Comparison of ENCODE assay signal across 17 mouse cellular contexts in genomic region chr7:70342076-70342475, GRCm38 (mm10). TPM values are rescaled to one million over a fixed set of nuclear protein-coding genes. Genes with fewer than 3 reads are reported as not detected.
DNase-seq lines count a peak whose midpoint lies in the region; ATAC-seq and TF ChIP-seq lines count a peak whose summit lies in the region.
"Had no signal": no experiment of that assay in that cellular context is flagged by ENCODE, and none has a peak within 500 bp of the region (broad histone marks: within the 10 kb centered on the region; RNA-seq: fewer than 3 reads in every experiment).

No protein-coding gene starts in this region.

- H3K4me1 ChIP-seq in hindbrain, embryonic 15.5 days (replicated peaks), result peaks cover 46% of the 10 kb centered on the region
- peaks cover 30% of the 10 kb centered on the region for H3K4me1 ChIP-seq in hindbrain, embryonic 14.5 days (replicated peaks; ENCODE audit: control insufficient read depth, insufficient read depth, low read length)
- peaks cover 32% of the 10 kb centered on the region for H3K4me1 ChIP-seq in midbrain, embryonic 11.5 days (ENCODE audit: control insufficient read depth, insufficient read depth, low read length)
- H3K4me1 ChIP-seq in heart, embryonic 10.5 days, result peaks cover 25% of the 10 kb centered on the region
- no peaks in the 10 kb centered on the region for H3K4me1 ChIP-seq in cerebellum, adult 2 months (ENCODE audit: control insufficient read depth, insufficient read depth, low read length)
- H3K4me1 ChIP-seq: liver, embryonic 13.5 days had no signal

- TF ChIP-seq POLR2A in cerebellum, adult 2 months (IDR thresholded peaks at IDR 0.05; ENCODE audit: borderline replicate concordance, insufficient read depth, low read length), result no peak

- H3K4me3 ChIP-seq in hindbrain, embryonic 15.5 days, result no peak overlapping the region
- no peak overlapping the region for H3K4me3 ChIP-seq in hindbrain, embryonic 14.5 days (replicated peaks; ENCODE audit: low read length)
- H3K4me3 ChIP-seq in midbrain, embryonic 11.5 days (ENCODE audit: low read depth, low read length), result no peak overlapping the region
- H3K4me3 ChIP-seq in heart, embryonic 10.5 days, result no peak overlapping the region
- H3K4me3 ChIP-seq in cerebellum, adult 2 months (replicated peaks; ENCODE audit: insufficient read depth, low read depth, low read length), result no peak overlapping the region
- H3K4me3 ChIP-seq: liver, embryonic 13.5 days had no signal

- TF ChIP-seq CTCF in cerebellum, adult 2 months (IDR thresholded peaks at IDR 0.05; ENCODE audit: borderline replicate concordance, insufficient read depth, low read depth, low read length), result no peak

- H3K4me2 ChIP-seq in hindbrain, embryonic 15.5 days, result no peak overlapping the region
- no peak overlapping the region for H3K4me2 ChIP-seq in hindbrain, embryonic 14.5 days (replicated peaks)
- peak overlapping the region; percentile 25; the same call in 1 of the 2 replicates for H3K4me2 ChIP-seq in midbrain, embryonic 11.5 days
- H3K4me2 ChIP-seq: heart, embryonic 11.5 days; liver, embryonic 13.5 days had no signal

- no peak overlapping the region for H3K9ac ChIP-seq in hindbrain, embryonic 15.5 days
- no peak overlapping the region for H3K9ac ChIP-seq in hindbrain, embryonic 14.5 days
- H3K9ac ChIP-seq in midbrain, embryonic 11.5 days (ENCODE audit: low read length), result no peak overlapping the region
- H3K9ac ChIP-seq: liver, embryonic 13.5 days had no signal

- ATAC-seq in hindbrain, embryonic 15.5 days (ENCODE audit: low FRiP score, low read depth), result no peak
- no peak for ATAC-seq in hindbrain, embryonic 14.5 days (ENCODE audit: low FRiP score)
- no peak for ATAC-seq in midbrain, embryonic 11.5 days (ENCODE audit: low FRiP score)
- ATAC-seq: intestine, embryonic 16.5 days had no signal

- H3K9me3 ChIP-seq in hindbrain, embryonic 15.5 days, result no peaks in the 10 kb centered on the region
- no peaks in the 10 kb centered on the region for H3K9me3 ChIP-seq in hindbrain, embryonic 14.5 days (ENCODE audit: control insufficient read depth, low read length)
- no peaks in the 10 kb centered on the region for H3K9me3 ChIP-seq in midbrain, embryonic 11.5 days (ENCODE audit: control insufficient read depth, low read length)
- H3K9me3 ChIP-seq in heart, embryonic 10.5 days, result no peaks in the 10 kb centered on the region
- H3K9me3 ChIP-seq: liver, embryonic 13.5 days had no signal

- peaks cover 55% of the 10 kb centered on the region for H3K27me3 ChIP-seq in hindbrain, embryonic 15.5 days
- H3K27me3 ChIP-seq in hindbrain, embryonic 14.5 days (ENCODE audit: control insufficient read depth, insufficient read depth, low read length), result peaks cover 83% of the 10 kb centered on the region
- H3K27me3 ChIP-seq in midbrain, embryonic 11.5 days (ENCODE audit: control insufficient read depth, insufficient read depth, low read length), result peaks cover 79% of the 10 kb centered on the region
- H3K27me3 ChIP-seq in heart, embryonic 10.5 days (ENCODE audit: insufficient read depth, poor library complexity, severe bottlenecking), result peaks cover 97% of the 10 kb centered on the region
- no peaks in the 10 kb centered on the region; the same call in 1 of the 2 replicates for H3K27me3 ChIP-seq in cerebellum, adult 2 months (ENCODE audit: control insufficient read depth, insufficient read depth, low read length)

- H3K36me3 ChIP-seq in hindbrain, embryonic 15.5 days, result no peaks in the 10 kb centered on the region
- H3K36me3 ChIP-seq in hindbrain, embryonic 14.5 days (replicated peaks; ENCODE audit: control insufficient read depth, insufficient read depth), result no peaks in the 10 kb centered on the region
- H3K36me3 ChIP-seq in midbrain, embryonic 11.5 days (ENCODE audit: control insufficient read depth, insufficient read depth, low read length), result no peaks in the 10 kb centered on the region
- no peaks in the 10 kb centered on the region for H3K36me3 ChIP-seq in heart, embryonic 10.5 days
- H3K36me3 ChIP-seq: liver, embryonic 13.5 days had no signal

- DNase-seq in hindbrain, embryonic 14.5 days (ENCODE audit: low spot score), result no peak
- DNase-seq in Muller cell, postnatal 12 days (ENCODE audit: inconsistent ontology term), result peak; percentile 5
- peak; percentile 28 for DNase-seq in embryo, embryonic 9.5 days (ENCODE audit: extremely low spot score)
- no peak for DNase-seq in midbrain, embryonic 11.5 days (ENCODE audit: low spot score, missing footprints)
- no peak for DNase-seq in heart, embryonic 10.5 days (ENCODE audit: low spot score)
- no peak for DNase-seq in cerebellum, adult 2 months
- DNase-seq: adrenal gland, adult 8-10 months; cerebellum, postnatal 14 days; gastrocnemius, postnatal 14 days; kidney, postnatal 36 days; left cerebral cortex, postnatal 4 days; liver, embryonic 13.5 days; lung, postnatal 10 days; thymus, adult 18-20 months had no signal

- peak overlapping the region; percentile 41; the same call in 1 of the 2 replicates for H3K27ac ChIP-seq in hindbrain, embryonic 15.5 days (replicated peaks)
- H3K27ac ChIP-seq in hindbrain, embryonic 14.5 days, result no peak overlapping the region
- H3K27ac ChIP-seq in midbrain, embryonic 11.5 days (ENCODE audit: low read depth, low read length), result no peak overlapping the region
- no peak overlapping the region for H3K27ac ChIP-seq in heart, embryonic 10.5 days
- no peak overlapping the region for H3K27ac ChIP-seq in cerebellum, adult 2 months (ENCODE audit: insufficient read depth, low read length)
- H3K27ac ChIP-seq: liver, embryonic 13.5 days had no signal

- WGBS in hindbrain, embryonic 15.5 days, result 38% methylated on average over 2 of the region's 2 CpGs
- WGBS in hindbrain, embryonic 14.5 days, result 36% methylated on average over 2 of the region's 2 CpGs
- WGBS in midbrain, embryonic 11.5 days, result 20% methylated on average over 2 of the region's 2 CpGs
- WGBS in heart, embryonic 10.5 days, result 25% methylated on average over 2 of the region's 2 CpGs
- WGBS in cerebellum, adult 2 months, result 63% methylated on average over 2 of the region's 2 CpGs

RNA-seq across cellular contexts. Expression of gene Nr2f2, which starts 24.5 kb away (rescaled TPM):
- polyA plus RNA-seq in hindbrain, embryonic 15.5 days (2015; fragmentation: Nextera tagmentation; extraction: Ambion mirVana), result 87.2 and 90.1 TPM in 2 replicates
- 105 and 127 TPM in 2 replicates for polyA plus RNA-seq in hindbrain, embryonic 14.5 days (2014; fragmentation: Nextera tagmentation; extraction: Ambion mirVana)
- polyA plus RNA-seq in midbrain, embryonic 11.5 days (2014; fragmentation: Nextera tagmentation; extraction: Ambion mirVana), result 114 and 122 TPM in 2 replicates
- polyA plus RNA-seq in heart, embryonic 10.5 days (2016; fragmentation: Nextera tagmentation; extraction: Ambion mirVana), result 16.2 and 48.0 TPM in 2 replicates
- polyA plus RNA-seq in cerebellum, adult 2 months (2012; rRNA removed), result 25.5 and 28.9 TPM in 2 replicates

Comparison
In these comparisons a context has a peak if more than half of its experiments do, and no peak if none do; other contexts are left out.
1. DNase-seq: peak in Muller cell, postnatal 12 days (single experiment) and embryo, embryonic 9.5 days (single experiment); none in hindbrain, embryonic 14.5 days (single experiment), midbrain, embryonic 11.5 days (single experiment), heart, embryonic 10.5 days (single experiment) and cerebellum, adult 2 months (0 of 2).